Mouse (Mus musculus) retina, adult 2 months (tissue): ENCODE data around the gene Ube3b.

Source experiments
- DNase-seq: peaks from one replicate; pipeline ENCODE4 v3.0.0-alpha.2; 2012; ENCODE audit warnings: low read depth, low spot score

Ube3b gene

GRCm38 (mm10) chr5:114380209-114381012, at the start of gene Ube3b, which contains the start of gene Kctd10:
Ube3b (plus strand) TSS chr5:114380607.
Kctd10 (minus strand) TSS chr5:114380508.
- DNase-seq: peak; percentile 86

- DNase-seq: no peak
Observed at GRCm38 (mm10) chr5:114342996-114343395, 37.4 kb upstream of the Ube3b start.

GRCm38 (mm10) chr5:114343612-114344011, 36.8 kb upstream of the Ube3b start:
- no peak for DNase-seq

GRCm38 (mm10) chr5:114345538-114345937, 34.9 kb upstream of the Ube3b start:
- DNase-seq: no peak

GRCm38 (mm10) chr5:114347005-114347404, 33.4 kb upstream of the Ube3b start:
- DNase-seq: no peak

- DNase-seq: no peak
Observed at GRCm38 (mm10) chr5:114351490-114351889, 28.9 kb upstream of the Ube3b start.

GRCm38 (mm10) chr5:114356250-114356935, 24.0 kb upstream of the Ube3b start:
- DNase-seq: no peak

GRCm38 (mm10) chr5:114356936-114357751, 23.3 kb upstream of the Ube3b start:
- DNase-seq: no peak

GRCm38 (mm10) chr5:114358833-114359232, 21.6 kb upstream of the Ube3b start:
- DNase-seq: no peak

GRCm38 (mm10) chr5:114359586-114359985, 20.8 kb upstream of the Ube3b start:
- no peak for DNase-seq

- DNase-seq: no peak
Observed at GRCm38 (mm10) chr5:114360968-114361367, 19.4 kb upstream of the Ube3b start.

- DNase-seq: no peak
Observed at GRCm38 (mm10) chr5:114365043-114365752, 15.2 kb upstream of the Ube3b start.

GRCm38 (mm10) chr5:114368121-114368520, 12.3 kb upstream of the Ube3b start:
- no peak for DNase-seq

- DNase-seq: no peak
Observed at GRCm38 (mm10) chr5:114368803-114369496, 11.5 kb upstream of the Ube3b start.

GRCm38 (mm10) chr5:114369921-114370320, 10.5 kb upstream of the Ube3b start:
- DNase-seq: no peak

- DNase-seq: no peak
Observed at GRCm38 (mm10) chr5:114370371-114370776, 10.0 kb upstream of the Ube3b start.

GRCm38 (mm10) chr5:114371331-114371730, 9.1 kb upstream of the Ube3b start:
- DNase-seq: no peak

GRCm38 (mm10) chr5:114371731-114372473, 8.5 kb upstream of the Ube3b start:
- DNase-seq: no peak

- no peak for DNase-seq
Observed at GRCm38 (mm10) chr5:114372565-114372964, 7.8 kb upstream of the Ube3b start.

GRCm38 (mm10) chr5:114373174-114373573, 7.2 kb upstream of the Ube3b start:
- no peak for DNase-seq
